Mouse (Mus musculus) MN1 (cell line): ENCODE results near the gene Nup98.

ENCODE experiments used
- DNase-seq: peaks from one replicate; pipeline ENCODE4 v3.0.0-alpha.2; 2016; ENCODE audit warnings: low spot score

Gene Nup98

DNA sequence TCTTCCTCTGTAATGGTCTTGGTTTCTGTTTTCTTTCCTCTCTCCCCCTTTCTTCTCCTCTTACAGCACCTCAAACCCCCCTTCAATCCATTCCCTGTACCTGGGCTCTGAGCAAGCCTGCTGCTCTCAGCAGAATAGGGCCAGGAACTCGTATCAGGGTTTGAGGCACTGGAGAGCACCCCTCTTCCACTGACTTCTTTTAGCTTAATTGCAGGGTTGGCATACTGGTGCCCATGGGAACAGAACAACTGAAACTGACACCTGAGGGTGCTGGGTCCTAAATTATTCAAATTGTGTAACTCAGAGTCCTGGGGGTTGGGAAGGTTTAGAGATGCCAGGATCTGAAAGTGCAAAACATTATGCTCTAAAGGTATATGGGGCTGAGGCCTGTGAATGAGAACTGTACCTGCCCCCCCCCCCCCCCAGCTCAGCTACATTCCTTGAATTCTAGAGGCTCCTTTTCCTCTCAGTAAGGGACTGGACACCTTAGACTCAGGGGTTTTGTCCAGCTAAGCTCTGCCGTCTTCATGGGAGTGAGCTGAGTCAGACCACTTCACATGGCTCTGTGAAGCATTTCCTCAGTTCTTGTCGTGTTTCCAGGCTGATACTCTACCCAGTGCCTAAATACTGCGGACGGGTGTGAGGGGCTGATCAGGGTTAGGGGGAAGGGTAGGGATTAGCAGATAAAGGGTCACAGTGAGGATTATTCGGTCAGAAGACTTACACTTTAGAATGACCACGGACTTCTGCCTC lies 93.2 kb downstream of the Nup98 start, which contains the start of gene Chrna10:
TSS of gene Chrna10 (minus strand) at position 250 of the 753 bp plus-strand sequence.
- DNase-seq, result no peak

DNA sequence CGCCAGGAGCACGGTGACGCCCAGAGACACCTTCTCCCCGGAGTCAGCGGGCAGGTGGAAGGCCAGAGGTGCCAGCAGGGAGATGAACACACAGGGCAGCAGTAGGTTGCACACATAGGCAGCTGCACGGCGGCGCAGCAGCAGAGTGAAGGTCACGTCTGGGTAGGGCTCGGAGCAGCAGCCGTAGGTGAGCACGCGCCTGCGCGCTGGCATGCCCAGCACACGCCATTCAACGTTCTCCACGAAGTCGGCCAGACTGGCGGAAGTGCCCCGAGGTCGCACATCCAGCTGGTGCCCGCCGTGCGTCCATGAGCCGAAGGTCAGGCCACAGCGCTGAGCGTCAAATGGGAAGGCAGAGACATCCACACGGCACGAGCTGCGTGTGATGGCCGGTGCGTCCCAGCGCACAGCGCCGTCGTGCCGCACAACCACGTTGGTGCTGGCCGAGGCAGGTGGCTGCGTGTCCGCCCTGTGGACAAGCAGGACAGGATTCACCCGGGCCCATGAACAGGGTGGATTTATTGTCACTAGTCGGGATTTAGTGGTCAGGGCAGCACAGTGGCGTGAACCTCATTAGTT lies 96.7 kb downstream of the Nup98 start:
- no peak for DNase-seq

DNA sequence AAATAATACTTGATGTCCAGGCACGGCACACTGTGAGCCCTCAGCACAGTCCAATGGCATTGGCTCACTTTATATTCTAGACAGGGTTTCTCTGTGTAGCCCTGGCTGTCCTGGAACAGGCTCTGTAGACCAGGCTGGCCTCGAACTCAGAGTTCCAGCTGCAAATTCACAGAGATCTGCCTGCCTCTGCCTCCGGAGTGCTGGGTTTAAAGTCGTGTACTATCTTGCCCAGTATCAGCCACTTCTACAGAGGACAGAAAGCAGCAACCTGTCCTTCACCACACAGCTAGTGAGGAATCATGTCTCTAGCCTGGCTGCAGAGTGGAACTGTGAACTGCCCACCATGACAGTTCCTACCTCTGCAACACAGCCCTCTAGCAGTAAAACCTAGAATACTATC lies 100.2 kb downstream of the Nup98 start:
- DNase-seq, result no peak

DNA sequence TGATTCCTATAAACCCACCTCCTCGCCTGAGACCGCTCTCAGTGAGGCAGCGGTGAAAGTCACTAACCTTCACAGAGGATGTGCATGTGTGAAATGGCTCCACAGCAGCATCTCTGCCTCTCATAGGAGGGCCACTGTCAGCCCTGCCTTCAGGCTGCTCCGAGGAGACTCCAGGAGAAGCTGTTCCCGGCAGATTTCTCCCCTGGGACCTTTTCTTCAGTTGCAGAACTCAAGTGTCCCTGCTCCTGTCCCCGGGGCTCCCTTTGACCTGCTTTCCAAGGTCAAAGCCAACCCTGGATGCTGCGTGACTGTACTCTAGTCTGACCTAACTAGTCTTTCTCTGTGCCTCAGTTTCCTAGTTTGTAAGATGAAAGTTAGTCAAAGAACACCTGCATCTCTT lies 100.8 kb downstream of the Nup98 start, which contains the start of gene Art5:
TSS of gene Art5 (minus strand) at position 319 of the 400 bp plus-strand sequence.
- no peak for DNase-seq

DNA sequence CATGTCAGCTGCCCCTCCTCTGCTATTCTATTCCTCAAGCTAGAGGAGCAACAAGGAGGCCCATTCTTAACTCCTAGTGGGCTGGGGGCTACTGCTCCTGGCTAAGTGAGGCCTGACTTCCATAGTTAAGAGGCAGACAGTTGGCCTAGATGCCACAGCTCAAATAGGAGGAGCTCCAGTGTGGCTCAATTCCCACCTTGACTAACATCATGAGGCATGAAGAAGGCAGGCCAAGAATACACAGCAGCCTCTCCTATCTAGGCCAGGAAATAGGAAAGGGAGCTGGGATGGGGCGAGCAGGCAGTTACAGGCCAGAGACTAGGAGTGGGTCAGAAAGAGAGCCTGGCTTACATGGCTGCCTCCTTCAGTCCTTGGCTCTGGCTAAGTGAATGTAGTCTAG lies 101.8 kb downstream of the Nup98 start:
- no peak for DNase-seq

DNA sequence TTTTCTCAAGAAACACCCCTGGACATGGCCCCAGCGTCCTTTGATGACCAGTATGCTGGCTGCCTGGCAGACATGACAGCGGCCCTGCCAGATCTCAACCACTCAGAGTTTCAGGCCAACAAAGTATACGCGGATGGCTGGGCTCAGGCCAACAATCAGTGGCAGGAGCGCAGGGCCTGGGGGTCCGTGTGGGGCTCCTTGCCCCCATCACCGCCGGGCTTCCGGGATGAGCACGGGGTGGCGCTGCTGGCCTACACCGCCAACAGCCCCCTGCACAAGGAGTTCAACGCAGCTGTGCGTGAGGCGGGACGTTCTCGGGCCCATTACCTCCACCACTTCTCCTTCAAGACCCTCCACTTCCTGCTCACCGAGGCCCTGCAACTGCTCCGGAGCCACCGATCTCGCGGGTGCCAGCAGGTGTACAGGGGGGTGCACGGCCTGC lies 103.3 kb downstream of the Nup98 start:
- no peak for DNase-seq

DNA sequence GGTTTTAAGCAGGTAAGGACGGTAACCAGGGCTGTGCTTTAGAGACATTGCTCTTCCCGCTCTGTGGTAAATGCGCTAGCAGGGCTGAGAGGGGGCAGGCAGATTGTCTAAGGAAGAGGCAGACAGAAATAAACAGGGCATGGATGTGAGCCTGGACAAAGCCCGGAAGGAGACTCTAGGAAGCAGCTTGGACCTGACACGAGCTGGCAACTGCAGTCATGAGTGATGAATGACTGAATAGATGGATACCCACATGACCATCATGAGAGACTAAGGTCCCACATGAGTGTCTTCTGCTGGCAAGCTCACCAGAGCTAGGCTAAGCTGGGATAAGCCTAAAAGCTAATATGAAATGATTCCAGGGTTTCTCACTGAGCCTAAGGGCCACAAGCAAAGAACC lies 105.8 kb downstream of the Nup98 start:
- no peak for DNase-seq

DNA sequence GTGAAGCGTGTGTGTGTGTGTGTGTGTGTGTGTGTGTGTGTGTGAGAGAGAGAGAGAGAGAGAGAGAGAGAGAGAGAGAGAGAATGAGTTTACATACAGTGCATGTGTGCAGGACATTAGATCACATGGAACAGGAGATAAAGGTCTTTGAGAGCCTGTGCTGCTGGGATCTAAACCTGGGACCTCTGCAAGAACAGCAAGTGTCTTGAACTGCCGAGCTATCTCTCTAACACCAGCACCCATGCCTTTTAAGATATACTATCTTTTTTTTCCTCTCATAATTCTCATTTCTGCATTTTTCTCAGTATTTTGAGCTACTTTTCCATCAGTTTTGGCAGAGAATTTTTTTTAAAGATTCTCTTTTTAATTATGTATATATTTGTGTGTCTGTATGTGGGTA lies 106.4 kb downstream of the Nup98 start:
- no peak for DNase-seq

DNA sequence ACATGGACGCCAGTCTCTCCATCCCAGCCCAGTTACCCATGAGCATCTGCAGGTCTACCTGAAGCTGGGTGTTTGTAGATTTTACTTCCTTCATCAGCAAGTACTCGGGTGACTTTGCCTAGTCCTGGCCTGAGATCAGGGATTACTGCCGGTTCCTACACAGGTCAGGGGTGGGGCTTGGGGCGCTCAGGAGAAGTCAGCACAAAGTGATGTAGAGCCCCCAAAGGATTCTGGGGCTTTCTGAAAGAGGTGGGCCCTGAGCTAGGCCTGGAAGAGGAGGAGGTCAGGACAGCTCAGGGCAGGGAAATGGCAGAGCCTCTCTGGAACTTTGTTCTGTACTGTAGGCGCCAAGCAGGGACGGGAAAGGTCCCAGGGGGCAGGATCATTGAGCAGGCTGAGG lies 107.3 kb downstream of the Nup98 start:
- no peak for DNase-seq

DNA sequence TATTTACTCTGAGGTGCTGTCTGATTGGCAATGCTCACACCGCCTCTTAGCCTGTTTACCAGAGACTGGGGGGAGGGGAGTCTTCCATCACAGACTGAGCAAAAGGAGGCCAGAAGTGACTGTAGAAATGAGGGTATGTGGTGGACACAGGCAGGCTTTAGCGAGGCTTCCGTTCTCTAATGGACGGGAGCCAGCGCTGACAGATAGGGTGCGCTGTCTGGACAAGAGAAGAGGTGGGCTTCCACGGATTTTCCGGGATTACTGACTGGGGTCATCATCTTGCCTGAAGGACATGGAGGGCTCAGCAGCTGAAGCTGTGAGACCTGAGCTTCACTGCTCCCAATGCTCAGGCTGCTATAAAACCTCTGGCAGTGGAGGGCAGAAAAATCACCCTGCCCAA lies 107.7 kb downstream of the Nup98 start:
- DNase-seq, result no peak

DNA sequence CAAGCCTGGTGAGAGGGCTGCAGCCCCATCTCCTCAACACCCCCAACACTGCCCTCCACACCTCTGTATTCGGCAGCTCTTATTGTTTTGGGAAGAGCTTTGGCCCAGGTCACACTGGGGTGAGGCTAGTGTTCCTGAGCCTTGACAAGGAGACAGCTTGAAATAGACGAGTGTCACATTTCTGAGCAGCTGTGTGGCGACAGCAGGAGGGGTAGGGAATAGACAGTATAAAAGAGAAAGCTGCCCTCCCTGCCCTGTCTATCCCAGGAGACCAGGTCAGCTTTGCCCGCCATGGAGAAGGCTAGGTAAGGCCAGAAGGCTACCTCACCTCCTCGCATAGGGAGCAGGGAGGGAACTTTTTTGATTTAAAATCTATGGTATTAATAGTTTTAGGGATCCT lies 108.5 kb downstream of the Nup98 start, which contains the start of gene Art1:
TSS of gene Art1 (plus strand) at position 257 of the 400 bp plus-strand sequence.
- no peak for DNase-seq

DNA sequence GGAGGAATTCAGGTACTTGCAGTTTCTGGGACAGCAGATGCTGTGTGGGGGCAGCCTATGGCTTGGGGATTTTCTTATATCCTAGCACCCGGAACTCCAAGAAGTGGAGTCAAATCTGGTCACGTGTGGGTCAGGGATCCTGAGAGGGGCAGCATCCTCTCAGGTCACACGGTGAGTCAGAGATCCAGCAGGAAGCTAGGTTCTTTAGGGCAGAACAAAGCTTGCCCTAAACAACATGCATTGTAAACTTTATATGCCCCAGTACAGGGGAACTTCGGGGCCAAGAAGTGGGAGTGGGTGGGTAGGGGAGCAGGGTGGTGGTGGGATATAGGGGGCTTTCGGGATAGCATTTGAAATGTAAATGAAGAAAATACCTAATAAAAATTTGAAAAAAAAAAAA lies 109.1 kb downstream of the Nup98 start:
- DNase-seq, result no peak

DNA sequence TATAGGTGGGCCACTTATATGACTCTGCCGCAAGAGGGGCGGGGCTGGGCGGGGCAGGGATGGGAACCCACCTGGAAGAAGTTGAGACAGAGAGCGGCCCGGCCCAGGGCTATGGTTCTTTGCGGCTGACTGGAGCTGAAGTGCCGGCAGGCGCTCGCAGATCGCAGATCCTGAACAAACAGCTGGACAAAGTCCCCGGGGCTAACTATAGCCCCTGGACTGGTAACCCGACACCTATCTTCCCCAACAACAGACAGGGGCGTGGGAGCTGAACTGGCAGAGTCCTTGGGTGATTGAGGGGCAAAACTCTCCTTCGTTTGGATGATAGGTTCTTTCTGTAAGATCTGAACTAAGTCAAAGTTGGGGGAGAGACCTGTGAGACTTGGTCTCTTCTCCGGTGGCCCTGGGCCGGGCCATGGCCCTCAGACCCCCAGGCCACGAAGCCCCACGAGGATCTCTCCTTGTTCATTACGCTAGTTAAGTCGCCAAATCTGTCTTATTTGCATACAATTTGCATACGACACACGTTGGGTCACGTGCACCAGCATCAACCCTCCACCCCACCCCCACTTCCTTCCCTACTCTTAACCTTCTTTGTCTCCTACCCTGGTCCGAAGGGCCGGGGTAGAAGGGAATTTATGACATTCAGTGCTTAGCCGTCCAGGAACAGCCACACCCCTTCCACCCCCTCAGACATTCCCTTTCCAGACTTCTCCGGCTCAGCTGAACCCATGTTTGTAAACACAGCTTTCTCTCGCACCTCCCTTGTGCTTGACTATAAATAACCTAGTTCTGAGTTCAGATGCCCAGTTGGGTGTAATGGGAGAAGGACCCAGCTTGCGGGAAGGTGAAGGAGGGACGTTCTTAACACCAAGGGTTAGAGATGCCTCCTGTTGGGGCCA lies 110.0 kb downstream of the Nup98 start:
- DNase-seq, result peak; percentile 34

DNA sequence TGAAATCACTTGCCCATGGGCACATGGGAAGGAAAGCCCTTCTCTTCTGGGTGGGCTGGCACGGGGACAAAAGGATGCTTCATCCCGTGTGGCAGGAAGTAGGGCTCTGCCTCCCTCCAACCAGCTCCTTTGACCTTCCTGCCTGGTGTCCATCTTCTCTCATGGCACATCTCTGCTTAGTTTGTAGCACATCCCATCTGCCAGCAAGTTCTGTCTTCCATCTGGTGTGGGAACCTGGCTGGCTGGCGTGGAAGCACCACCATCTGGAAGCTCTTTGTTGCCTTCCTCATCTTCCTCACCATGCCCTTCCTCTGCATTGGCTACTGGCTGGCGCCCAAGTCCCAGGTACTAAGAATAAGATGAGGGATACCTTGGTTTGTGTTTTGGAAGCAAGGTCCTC lies 122.6 kb downstream of the Nup98 start:
- DNase-seq, result no peak

DNA sequence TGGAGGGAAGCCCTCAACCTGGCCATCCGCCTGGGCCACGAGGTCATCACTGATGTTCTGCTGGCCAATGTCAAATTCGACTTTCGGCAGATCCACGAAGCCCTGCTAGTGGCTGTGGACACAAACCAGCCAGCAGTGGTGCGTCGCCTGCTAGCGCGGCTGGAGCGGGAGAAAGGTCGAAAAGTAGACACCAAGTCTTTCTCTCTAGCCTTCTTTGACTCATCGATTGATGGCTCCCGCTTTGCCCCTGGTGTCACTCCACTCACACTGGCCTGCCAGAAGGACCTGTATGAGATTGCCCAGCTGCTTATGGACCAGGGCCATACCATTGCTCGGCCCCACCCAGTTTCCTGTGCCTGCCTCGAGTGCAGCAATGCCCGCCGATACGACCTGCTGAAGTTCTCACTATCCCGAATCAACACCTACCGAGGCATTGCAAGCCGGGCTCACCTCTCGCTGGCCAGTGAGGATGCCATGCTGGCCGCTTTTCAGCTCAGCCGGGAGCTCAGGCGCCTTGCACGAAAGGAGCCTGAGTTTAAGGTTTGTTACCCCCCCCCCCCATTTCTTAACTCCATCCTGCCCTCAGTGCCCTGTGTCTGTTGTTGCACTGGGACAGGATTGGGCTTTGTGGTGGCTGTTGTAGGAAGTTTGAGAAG lies 125.8 kb downstream of the Nup98 start:
- no peak for DNase-seq

DNA sequence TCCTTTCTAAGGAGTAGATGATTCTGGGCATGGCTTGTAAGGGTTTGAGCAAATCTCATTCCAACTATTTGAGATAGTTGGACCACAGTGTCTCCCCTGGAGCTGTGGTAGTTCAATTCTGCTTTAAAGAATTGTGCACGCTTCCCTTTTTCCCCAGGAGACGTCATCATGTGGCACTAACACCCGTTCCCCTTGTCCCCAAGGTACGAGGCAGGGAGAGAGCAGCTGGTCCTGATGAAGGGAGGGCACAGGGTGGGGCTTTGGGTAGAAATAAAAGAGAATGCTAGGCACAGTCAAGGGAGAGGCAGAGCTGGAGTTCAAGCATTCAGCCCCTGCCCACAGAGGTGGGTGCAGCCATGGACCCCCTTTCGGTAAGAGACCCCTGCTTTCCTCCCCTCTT lies 127.2 kb downstream of the Nup98 start, which contains the start of gene Trpc2:
TSS of gene Trpc2 (plus strand) at position 301 of the 400 bp plus-strand sequence.
- no peak for DNase-seq

DNA sequence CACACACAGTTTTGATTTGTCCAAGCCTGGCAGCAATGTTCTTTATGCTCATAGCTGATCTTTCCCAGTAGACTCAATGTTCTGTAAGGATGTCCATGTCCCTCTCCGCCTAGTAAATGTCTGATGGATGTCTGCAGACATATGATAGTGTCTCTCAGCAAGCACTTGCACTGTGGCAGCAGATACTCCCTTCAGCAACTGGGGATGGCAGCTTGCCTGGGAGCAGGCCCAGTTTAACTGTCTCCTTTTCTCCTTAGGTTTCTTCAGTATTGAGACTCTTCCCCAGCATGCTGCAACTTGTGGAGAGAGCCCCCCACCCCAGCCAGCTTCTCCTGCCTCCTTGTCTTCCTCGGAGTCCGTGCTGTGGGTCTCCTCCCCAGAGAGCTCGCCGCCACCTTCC lies 128.2 kb downstream of the Nup98 start:
- DNase-seq, result no peak

DNA sequence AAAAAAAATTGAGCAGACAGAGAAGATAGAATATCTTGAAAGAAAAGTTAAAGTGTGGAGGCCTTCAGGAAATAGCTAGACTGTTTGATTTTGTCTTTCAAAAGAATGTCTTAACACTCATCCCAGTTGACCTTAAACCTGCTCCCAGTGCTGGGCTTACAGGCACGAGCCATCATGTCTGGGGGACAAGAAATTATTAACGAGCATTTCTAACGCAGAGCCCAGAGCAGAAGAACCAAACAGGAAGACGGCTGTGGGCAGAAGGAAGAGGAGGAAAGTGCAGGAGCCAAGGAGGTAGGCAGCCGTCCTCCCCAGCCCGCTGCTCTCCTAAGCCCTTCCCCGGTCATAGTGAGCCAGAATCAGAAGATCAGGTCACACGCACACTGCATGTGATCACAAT lies 129.7 kb downstream of the Nup98 start:
- no peak for DNase-seq

DNA sequence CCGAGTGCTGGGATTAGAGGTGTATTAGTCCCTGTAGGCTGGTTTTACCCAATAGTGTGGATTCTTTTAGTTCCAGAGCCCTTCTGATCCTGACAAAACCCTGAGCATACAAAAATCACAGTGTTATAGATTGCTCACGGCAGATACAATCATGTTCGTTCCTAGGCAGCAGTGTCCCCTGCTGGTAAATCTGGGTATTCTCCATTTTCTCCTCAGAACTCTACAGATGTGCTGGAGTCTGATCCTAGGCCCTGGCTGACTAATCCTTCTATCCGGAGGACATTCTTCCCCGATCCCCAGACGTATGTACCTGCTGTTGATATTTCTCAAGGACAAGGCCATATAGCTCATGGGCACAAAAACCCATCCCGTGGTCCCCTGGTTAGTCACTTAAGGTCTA lies 131.5 kb downstream of the Nup98 start:
- DNase-seq, result peak; percentile 61

DNA sequence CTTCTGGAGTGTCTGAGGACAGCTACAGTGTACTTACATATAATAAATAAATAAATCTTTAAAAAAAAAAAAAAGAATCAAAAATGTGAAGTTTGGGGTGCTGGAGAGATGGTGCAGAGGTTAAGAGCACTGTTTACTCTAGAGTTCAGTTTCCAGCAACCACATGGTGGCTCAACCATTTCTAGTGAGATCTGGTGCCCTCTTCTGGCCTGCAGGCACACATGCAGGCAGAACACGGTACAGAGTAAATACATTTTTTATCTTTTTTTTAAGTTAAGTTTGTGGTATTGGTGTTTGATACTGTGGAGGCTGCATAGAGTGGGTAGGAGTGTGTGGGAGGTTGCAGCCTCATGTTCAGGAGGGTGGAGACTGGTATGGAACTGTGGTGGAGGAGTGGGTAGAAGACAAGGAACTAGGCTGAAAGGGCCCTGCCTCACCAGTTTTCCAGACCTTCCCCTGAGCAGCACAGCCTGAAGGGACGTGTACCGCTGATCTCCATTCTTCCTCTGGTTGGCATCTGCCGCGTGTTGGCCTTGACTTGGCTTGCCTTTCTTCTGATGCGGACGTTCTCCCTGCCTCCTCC lies 133.2 kb downstream of the Nup98 start:
- peak; percentile 34 for DNase-seq
